Mouse (Mus musculus): ENCODE data around the gene Afg1l. TPM values are rescaled to one million over a fixed set of nuclear protein-coding genes. Genes with fewer than 3 reads are reported as not detected.
A peak's percentile ranks its signal among the peaks of the same experiment; 100 is the strongest.

Gene Afg1l
- polyA plus RNA-seq, 1 experiment from 2014 or later, result 2.9 TPM

GRCm38 (mm10) chr10:42287666-42288065 is 190.7 kb downstream of the Afg1l start:
- 67% methylated on average over 1 of the region's 1 CpGs for WGBS (ENCODE audit: insufficient replicate concordance)
- Histone ChIP-seq H3K4me1 (ENCODE audit: control insufficient read depth, low read depth, low read length) (no peaks in the 10 kb centered on the region), H3K27ac (ENCODE audit: low read length) (no peak overlapping the region), H3K9me3 (replicated peaks; ENCODE audit: control insufficient read depth, low read length) (peaks cover 2% of the 10 kb centered on the region), H3K36me3 (ENCODE audit: control insufficient read depth, insufficient read depth) (no peaks in the 10 kb centered on the region), H3K4me3 (ENCODE audit: low read depth, low read length) (no peak overlapping the region), H3K4me2 (ENCODE audit: low read depth, low read length) (no peak overlapping the region), H3K27me3 (ENCODE audit: control insufficient read depth, insufficient read depth, low read depth, low read length) (no peaks in the 10 kb centered on the region), H3K9ac (ENCODE audit: low read depth, low read length) (no peak overlapping the region)
- no peak for ATAC-seq (ENCODE audit: low read depth)

DNA sequence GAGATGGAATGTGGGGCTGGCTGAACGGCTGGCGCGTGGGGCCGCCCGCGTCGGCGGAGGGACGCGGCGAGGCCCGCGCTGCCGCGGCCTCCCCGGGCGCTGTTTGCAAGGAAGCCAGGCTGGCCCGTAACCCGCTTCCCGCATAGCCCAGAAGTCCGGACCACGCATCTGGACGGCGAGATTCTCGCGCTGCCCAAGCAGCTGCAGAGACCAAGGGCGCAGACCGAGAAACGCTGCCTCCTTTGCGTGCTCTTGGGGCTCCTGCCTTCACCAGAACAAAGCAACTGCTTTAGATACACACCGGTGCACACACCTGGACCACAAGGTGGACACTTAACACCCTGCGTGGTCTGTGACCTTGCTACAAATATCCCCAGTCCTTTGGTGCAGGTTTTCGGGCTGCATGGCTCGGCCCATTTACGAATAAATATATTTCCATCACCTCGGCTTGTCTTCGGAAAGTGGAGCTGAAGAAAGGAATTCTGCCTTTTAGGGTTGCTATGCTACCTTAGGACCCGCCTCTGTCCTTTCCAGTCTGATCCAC is 200.0 kb downstream of the Afg1l start:
- 3% methylated on average over 37 of the region's 38 CpGs for WGBS (ENCODE audit: insufficient replicate concordance)
- peak overlapping the region; percentile 93 for H3K9ac ChIP-seq (ENCODE audit: low read depth, low read length)
- no peak for ATAC-seq (ENCODE audit: low read depth)
- peaks cover 17% of the 10 kb centered on the region for H3K4me1 ChIP-seq (ENCODE audit: control insufficient read depth, low read depth, low read length)
- peaks cover 11% of the 10 kb centered on the region for H3K36me3 ChIP-seq (ENCODE audit: control insufficient read depth, insufficient read depth)
- H3K4me3 ChIP-seq (ENCODE audit: low read depth, low read length), result peak overlapping the region; percentile 100
- no peaks in the 10 kb centered on the region for H3K27me3 ChIP-seq (ENCODE audit: control insufficient read depth, insufficient read depth, low read depth, low read length)
- H3K27ac ChIP-seq (ENCODE audit: low read length), result peak overlapping the region; percentile 96
- peak overlapping the region; percentile 100 for H3K4me2 ChIP-seq (ENCODE audit: low read depth, low read length)
- no peaks in the 10 kb centered on the region for H3K9me3 ChIP-seq (replicated peaks; ENCODE audit: control insufficient read depth, low read length)

- no peaks in the 10 kb centered on the region for H3K9me3 ChIP-seq (replicated peaks; ENCODE audit: control insufficient read depth, low read length)
- peak overlapping the region; percentile 96 for H3K27ac ChIP-seq (ENCODE audit: low read length)
- peaks cover 16% of the 10 kb centered on the region for H3K36me3 ChIP-seq (ENCODE audit: control insufficient read depth, insufficient read depth)
- ATAC-seq (ENCODE audit: low read depth), result peak; percentile 80
- peaks cover 19% of the 10 kb centered on the region for H3K4me1 ChIP-seq (ENCODE audit: control insufficient read depth, low read depth, low read length)
- WGBS (ENCODE audit: insufficient replicate concordance), result under 1% methylated on average over 73 of the region's 78 CpGs
- peak overlapping the region; percentile 93 for H3K9ac ChIP-seq (ENCODE audit: low read depth, low read length)
- H3K4me3 ChIP-seq (ENCODE audit: low read depth, low read length), result peak overlapping the region; percentile 100
- no peaks in the 10 kb centered on the region for H3K27me3 ChIP-seq (ENCODE audit: control insufficient read depth, insufficient read depth, low read depth, low read length)
- peak overlapping the region; percentile 100 for H3K4me2 ChIP-seq (ENCODE audit: low read depth, low read length)
Observed at GRCm38 (mm10) chr10:42277476-42278306, 200.7 kb downstream of the Afg1l start.

GRCm38 (mm10) chr10:42276507-42277345 is 201.6 kb downstream of the Afg1l start, which contains the start of gene Foxo3:
TSS of gene Foxo3 (minus strand) at chr10:42276755.
- peak within 1 kb of the TSS; percentile 96 for H3K27ac ChIP-seq (ENCODE audit: low read length)
- WGBS (ENCODE audit: insufficient replicate concordance), result under 1% methylated on average over 76 of the region's 88 CpGs
- peak; percentile 77 for ATAC-seq (ENCODE audit: low read depth)

GRCm38 (mm10) chr10:42275871-42276501 is 202.4 kb downstream of the Afg1l start:
- Histone ChIP-seq H3K9ac (ENCODE audit: low read depth, low read length) (peak overlapping the region; percentile 93), H3K27ac (ENCODE audit: low read length) (peak overlapping the region; percentile 96), H3K4me3 (ENCODE audit: low read depth, low read length) (peak overlapping the region; percentile 100), H3K4me2 (ENCODE audit: low read depth, low read length) (peak overlapping the region; percentile 100), H3K9me3 (replicated peaks; ENCODE audit: control insufficient read depth, low read length) (no peaks in the 10 kb centered on the region), H3K27me3 (ENCODE audit: control insufficient read depth, insufficient read depth, low read depth, low read length) (no peaks in the 10 kb centered on the region), H3K4me1 (ENCODE audit: control insufficient read depth, low read depth, low read length) (peaks cover 35% of the 10 kb centered on the region), H3K36me3 (ENCODE audit: control insufficient read depth, insufficient read depth) (peaks cover 24% of the 10 kb centered on the region)
- no peak for ATAC-seq (ENCODE audit: low read depth)
- under 1% methylated on average over 40 of the region's 40 CpGs for WGBS (ENCODE audit: insufficient replicate concordance)

More at GRCm38 (mm10) chr10:42276507-42277345, 201.6 kb downstream of the Afg1l start, which contains the start of gene Foxo3:
- H3K9ac ChIP-seq (ENCODE audit: low read depth, low read length), result peak within 1 kb of the TSS; percentile 93
- no peaks in the 10 kb centered on the region for H3K27me3 ChIP-seq (ENCODE audit: control insufficient read depth, insufficient read depth, low read depth, low read length)
- H3K4me2 ChIP-seq (ENCODE audit: low read depth, low read length), result peak within 1 kb of the TSS; percentile 100
- peaks cover 28% of the 10 kb centered on the region for H3K4me1 ChIP-seq (ENCODE audit: control insufficient read depth, low read depth, low read length)
- peak within 1 kb of the TSS; percentile 100 for H3K4me3 ChIP-seq (ENCODE audit: low read depth, low read length)
- no peaks in the 10 kb centered on the region for H3K9me3 ChIP-seq (replicated peaks; ENCODE audit: control insufficient read depth, low read length)
- peaks cover 24% of the 10 kb centered on the region for H3K36me3 ChIP-seq (ENCODE audit: control insufficient read depth, insufficient read depth)

GRCm38 (mm10) chr10:42275401-42275870 is 202.9 kb downstream of the Afg1l start:
- Histone ChIP-seq H3K36me3 (ENCODE audit: control insufficient read depth, insufficient read depth) (peaks cover 24% of the 10 kb centered on the region), H3K9me3 (replicated peaks; ENCODE audit: control insufficient read depth, low read length) (no peaks in the 10 kb centered on the region), H3K27me3 (ENCODE audit: control insufficient read depth, insufficient read depth, low read depth, low read length) (no peaks in the 10 kb centered on the region), H3K9ac (ENCODE audit: low read depth, low read length) (peak overlapping the region; percentile 93), H3K27ac (ENCODE audit: low read length) (peak overlapping the region; percentile 96), H3K4me3 (ENCODE audit: low read depth, low read length) (peak overlapping the region; percentile 100), H3K4me1 (ENCODE audit: control insufficient read depth, low read depth, low read length) (peaks cover 40% of the 10 kb centered on the region), H3K4me2 (ENCODE audit: low read depth, low read length) (peak overlapping the region; percentile 100)
- no peak for ATAC-seq (ENCODE audit: low read depth)
- WGBS (ENCODE audit: insufficient replicate concordance), result 0% methylated on average over 38 of the region's 54 CpGs

DNA sequence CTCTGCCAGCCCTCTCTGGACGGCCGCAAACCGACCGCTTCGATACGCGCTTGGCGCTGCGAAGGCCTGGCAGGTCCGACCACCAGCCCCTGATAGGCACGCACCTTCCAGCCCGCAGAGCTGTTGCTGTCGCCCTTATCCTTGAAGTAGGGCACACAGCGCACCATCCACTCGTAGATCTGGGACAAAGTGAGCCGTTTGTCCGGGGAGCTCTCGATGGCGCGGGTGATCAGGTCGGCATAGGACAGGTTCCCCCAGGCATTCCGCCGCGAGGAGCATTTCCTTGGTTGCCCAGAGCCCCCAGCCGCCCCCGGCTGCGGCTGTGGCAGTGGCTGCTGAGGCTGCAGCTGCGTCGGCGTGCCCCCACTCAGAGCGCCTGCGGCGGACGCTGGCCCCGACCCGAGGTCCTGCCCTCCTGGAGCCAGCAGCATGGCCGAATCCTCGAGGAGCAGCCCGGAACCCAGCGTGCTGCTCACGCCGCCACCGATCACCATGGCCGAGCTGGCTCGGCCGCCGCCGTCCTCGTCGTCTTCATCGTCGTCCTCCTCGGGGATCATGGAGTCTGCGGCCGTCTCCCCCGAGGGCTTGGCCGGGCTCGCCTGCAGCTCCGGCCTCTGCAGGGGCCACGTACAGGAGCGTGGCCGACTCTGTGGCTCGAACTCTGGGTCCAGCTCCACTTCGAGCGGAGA is 203.5 kb downstream of the Afg1l start:
- Histone ChIP-seq H3K4me3 (ENCODE audit: low read depth, low read length) (peak overlapping the region; percentile 100), H3K4me2 (ENCODE audit: low read depth, low read length) (peak overlapping the region; percentile 100), H3K9ac (ENCODE audit: low read depth, low read length) (peak overlapping the region; percentile 93), H3K36me3 (ENCODE audit: control insufficient read depth, insufficient read depth) (peaks cover 27% of the 10 kb centered on the region), H3K4me1 (ENCODE audit: control insufficient read depth, low read depth, low read length) (peaks cover 46% of the 10 kb centered on the region), H3K27me3 (ENCODE audit: control insufficient read depth, insufficient read depth, low read depth, low read length) (no peaks in the 10 kb centered on the region), H3K27ac (ENCODE audit: low read length) (peak overlapping the region; percentile 96), H3K9me3 (replicated peaks; ENCODE audit: control insufficient read depth, low read length) (no peaks in the 10 kb centered on the region)
- ATAC-seq (ENCODE audit: low read depth), result no peak
- 1% methylated on average over 65 of the region's 65 CpGs for WGBS (ENCODE audit: insufficient replicate concordance)

Data from liver, embryonic 16.5 days (tissue).